Mouse (Mus musculus) lung, postnatal 0 days (tissue): ENCODE results near the gene Popdc3. TPM values are rescaled to one million over a fixed set of nuclear protein-coding genes. Genes with fewer than 3 reads are reported as not detected.
A peak's percentile ranks its signal among the peaks of the same experiment; 100 is the strongest.

Experiments used
- ATAC-seq: fragments of 200-750 bp; cut with Nextera tagmentation; 2 replicates; pipeline ENCODE4 v1.8.0; 2017; ENCODE audit warnings: moderate library complexity
- DNase-seq: peaks from one replicate; pipeline ENCODE4 v3.0.0-alpha.2; 2016; ENCODE audit warnings: low spot score
- H3K27ac ChIP-seq: fragments of 300-500 bp; sonication (generic); 2 replicates; pipeline ENCODE4 v1.5.1; 2014; ENCODE audit warnings: antibody characterized with exemption, mild to moderate bottlenecking, low read length, mixed read lengths
- H3K27me3 ChIP-seq: fragments of 300-500 bp; sonication (generic); replicated peaks from 2 replicates; pipeline ENCODE4 v1.6.1; 2014; ENCODE audit warnings: low read length, mixed read lengths; ENCODE audit not compliant: insufficient read depth
- H3K36me3 ChIP-seq: fragments of 300-500 bp; sonication (generic); 2 replicates; pipeline ENCODE4 v1.6.1; 2014; ENCODE audit warnings: low read length, mixed read lengths; ENCODE audit not compliant: insufficient read depth
- H3K4me1 ChIP-seq: fragments of 300-500 bp; sonication (generic); 2 replicates; pipeline ENCODE4 v1.6.1; 2014; ENCODE audit warnings: antibody characterized with exemption, low read depth, low read length, mixed read lengths; ENCODE audit not compliant: insufficient read depth
- H3K4me2 ChIP-seq: fragments of 300-500 bp; sonication (generic); replicated peaks from 2 replicates; pipeline ENCODE4 v1.6.1; 2014; ENCODE audit warnings: low read depth, mild to moderate bottlenecking, low read length, moderate library complexity, mixed read lengths
- H3K4me3 ChIP-seq: fragments of 300-500 bp; sonication (generic); 2 replicates; pipeline ENCODE4 v1.5.1; 2014; ENCODE audit warnings: low read depth, low read length
- H3K9ac ChIP-seq: fragments of 300-500 bp; sonication (generic); replicated peaks from 2 replicates; pipeline ENCODE4 v1.6.1; 2014; ENCODE audit warnings: low read depth, mild to moderate bottlenecking
- H3K9me3 ChIP-seq: fragments of 300-500 bp; sonication (generic); 2 replicates; pipeline ENCODE4 v1.6.1; 2016; ENCODE audit warnings: low read length, mixed read lengths
- CTCF ChIP-seq: IDR thresholded peaks from 2 replicates; pipeline ENCODE4 v1.5.1; 2016; ENCODE audit warnings: antibody characterized with exemption, mild to moderate bottlenecking
- EP300 ChIP-seq: IDR thresholded peaks from 2 replicates; pipeline ENCODE4 v1.6.1; 2016; ENCODE audit warnings: antibody characterized with exemption, mild to moderate bottlenecking, control low read depth
- WGBS: fragments of 180-500 bp; shearing (Covaris S2); extraction: QIAGEN DNeasy Blood & Tissue Kit; methylation state at CpG from one replicate; pipeline ENCODE4 v1.1.7; 2014; 5-methylcytosine and 5-hydroxymethylcytosine counted together
- polyA plus RNA-seq: library from polyadenylated mRNA; unstranded; fragments of >200 nt; fragmentation: Nextera tagmentation; extraction: Ambion mirVana; gene quantifications from 2 replicates; pipeline ENCODE4 v1.2.1, GENCODE M21; 2015

Popdc3 gene
- polyA plus RNA-seq, 1 experiment from 2014 or later: 6.6 TPM

GRCm38 (mm10) chr10:45229954-45230353 is 52.1 kb downstream of the Popdc3 start:
- WGBS: 5% methylated on average over 4 of the region's 4 CpGs
- no peaks in the 10 kb centered on the region for H3K36me3 ChIP-seq
- no peak overlapping the region for H3K27ac ChIP-seq
- ATAC-seq (peak; percentile 87), DNase-seq (peak; percentile 81)
- no peak overlapping the region for H3K9ac ChIP-seq
- H3K4me1 ChIP-seq: no peaks in the 10 kb centered on the region
- H3K4me3 ChIP-seq: peak overlapping the region; percentile 3; the same call in 1 of the 2 replicates
- H3K9me3 ChIP-seq: no peaks in the 10 kb centered on the region
- no peaks in the 10 kb centered on the region for H3K27me3 ChIP-seq
- TF ChIP-seq CTCF (no peak), EP300 (peak; percentile 71)
- H3K4me2 ChIP-seq: peak overlapping the region; percentile 35; the same call in 1 of the 2 replicates

GRCm38 (mm10) chr10:45233351-45233750 is 55.5 kb downstream of the Popdc3 start:
- Histone ChIP-seq H3K36me3 (no peaks in the 10 kb centered on the region), H3K27ac (no peak overlapping the region), H3K27me3 (no peaks in the 10 kb centered on the region), H3K4me3 (no peak overlapping the region), H3K9ac (no peak overlapping the region), H3K4me1 (no peaks in the 10 kb centered on the region), H3K9me3 (no peaks in the 10 kb centered on the region), H3K4me2 (no peak overlapping the region)
- 70% methylated on average over 6 of the region's 6 CpGs for WGBS
- DNase-seq (no peak), ATAC-seq (no peak)
- TF ChIP-seq CTCF (no peak), EP300 (no peak)

GRCm38 (mm10) chr10:45236304-45236703 is 58.4 kb downstream of the Popdc3 start:
- no peak overlapping the region for H3K4me2 ChIP-seq
- TF ChIP-seq CTCF (no peak), EP300 (no peak)
- H3K9me3 ChIP-seq: no peaks in the 10 kb centered on the region
- 31% methylated on average over 3 of the region's 3 CpGs for WGBS
- ATAC-seq (no peak), DNase-seq (no peak)
- H3K27me3 ChIP-seq: no peaks in the 10 kb centered on the region
- no peak overlapping the region for H3K9ac ChIP-seq
- H3K36me3 ChIP-seq: no peaks in the 10 kb centered on the region
- no peak overlapping the region for H3K4me3 ChIP-seq
- H3K27ac ChIP-seq: no peak overlapping the region
- no peaks in the 10 kb centered on the region for H3K4me1 ChIP-seq

- Histone ChIP-seq H3K4me1 (no peaks in the 10 kb centered on the region), H3K36me3 (no peaks in the 10 kb centered on the region), H3K9me3 (no peaks in the 10 kb centered on the region), H3K4me3 (no peak overlapping the region), H3K9ac (no peak overlapping the region), H3K27me3 (no peaks in the 10 kb centered on the region), H3K27ac (no peak overlapping the region), H3K4me2 (no peak overlapping the region)
- ATAC-seq: no peak
- no peak for DNase-seq
- 72% methylated on average over 5 of the region's 5 CpGs for WGBS
- no peak for TF ChIP-seq EP300
- no peak for TF ChIP-seq CTCF
Measured at GRCm38 (mm10) chr10:45237492-45237891, 59.6 kb downstream of the Popdc3 start.

GRCm38 (mm10) chr10:45260477-45260876 is 82.6 kb downstream of the Popdc3 start:
- no peak overlapping the region for H3K4me2 ChIP-seq
- no peaks in the 10 kb centered on the region for H3K27me3 ChIP-seq
- H3K9me3 ChIP-seq: no peaks in the 10 kb centered on the region
- no peak overlapping the region for H3K4me3 ChIP-seq
- WGBS: 73% methylated on average over 1 of the region's 1 CpGs
- TF ChIP-seq EP300 (no peak), CTCF (no peak)
- no peak overlapping the region for H3K9ac ChIP-seq
- DNase-seq (no peak), ATAC-seq (no peak)
- H3K36me3 ChIP-seq: no peaks in the 10 kb centered on the region
- H3K27ac ChIP-seq: no peak overlapping the region
- H3K4me1 ChIP-seq: no peaks in the 10 kb centered on the region

GRCm38 (mm10) chr10:45262126-45262525 is 84.2 kb downstream of the Popdc3 start:
- no peak overlapping the region for H3K9ac ChIP-seq
- H3K4me1 ChIP-seq: no peaks in the 10 kb centered on the region
- no peak overlapping the region for H3K27ac ChIP-seq
- no peaks in the 10 kb centered on the region for H3K27me3 ChIP-seq
- DNase-seq: no peak
- H3K36me3 ChIP-seq: no peaks in the 10 kb centered on the region
- H3K4me2 ChIP-seq: no peak overlapping the region
- H3K4me3 ChIP-seq: no peak overlapping the region
- no peak for ATAC-seq
- H3K9me3 ChIP-seq: no peaks in the 10 kb centered on the region
- no peak for TF ChIP-seq EP300
- no peak for TF ChIP-seq CTCF
- WGBS: 77% methylated on average over 3 of the region's 3 CpGs

GRCm38 (mm10) chr10:45276499-45276898 is 98.6 kb downstream of the Popdc3 start:
- ATAC-seq: no peak
- WGBS: 27% methylated on average over 3 of the region's 3 CpGs
- Histone ChIP-seq H3K4me1 (no peaks in the 10 kb centered on the region), H3K27me3 (no peaks in the 10 kb centered on the region), H3K36me3 (no peaks in the 10 kb centered on the region), H3K9ac (no peak overlapping the region), H3K27ac (no peak overlapping the region), H3K4me3 (no peak overlapping the region), H3K4me2 (no peak overlapping the region), H3K9me3 (no peaks in the 10 kb centered on the region)
- DNase-seq: no peak
- no peak for TF ChIP-seq EP300
- no peak for TF ChIP-seq CTCF
